Mouse (Mus musculus): ENCODE results near the gene Tbca. TPM values are rescaled to one million over a fixed set of nuclear protein-coding genes. Genes with fewer than 3 reads are reported as not detected.
A peak's percentile ranks its signal among the peaks of the same experiment; 100 is the strongest.

Gene Tbca
- polyA plus RNA-seq, 1 experiment from 2014 or later: 246 TPM

- Histone ChIP-seq H3K27me3 (0 out of 2 replicates have a peak, but pooled peaks cover under 1% of the 10 kb centered on the region), H3K9me3 (no peaks in the 10 kb centered on the region), H3K4me2 (replicated peaks) (no peak overlapping the region), H3K27ac (no peak overlapping the region), H3K36me3 (no peaks in the 10 kb centered on the region), H3K4me3 (no peak overlapping the region), H3K4me1 (no peaks in the 10 kb centered on the region), H3K9ac (no peak overlapping the region)
- 66% methylated on average over 8 of the region's 8 CpGs for WGBS
- no peak for ATAC-seq (ENCODE audit: insufficient number of reproducible peaks, insufficient read depth, low FRiP score, low TSS enrichment)
Measured at GRCm38 (mm10) chr13:94858016-94858575, 69.4 kb downstream of the Tbca start.

GRCm38 (mm10) chr13:94859256-94859655, 70.5 kb downstream of the Tbca start:
- no peak for ATAC-seq (ENCODE audit: insufficient number of reproducible peaks, insufficient read depth, low FRiP score, low TSS enrichment)
- Histone ChIP-seq H3K9ac (no peak overlapping the region), H3K27ac (no peak overlapping the region), H3K4me3 (no peak overlapping the region), H3K9me3 (no peaks in the 10 kb centered on the region), H3K36me3 (no peaks in the 10 kb centered on the region), H3K4me1 (no peaks in the 10 kb centered on the region), H3K27me3 (peaks cover 7% of the 10 kb centered on the region; the same call in 1 of the 2 replicates), H3K4me2 (replicated peaks) (no peak overlapping the region)
- 69% methylated on average over 8 of the region's 8 CpGs for WGBS

GRCm38 (mm10) chr13:94862491-94863230, 74.0 kb downstream of the Tbca start:
- Histone ChIP-seq H3K4me2 (replicated peaks) (no peak overlapping the region), H3K27me3 (peaks cover 34% of the 10 kb centered on the region), H3K27ac (no peak overlapping the region), H3K36me3 (no peaks in the 10 kb centered on the region), H3K9ac (no peak overlapping the region), H3K9me3 (no peaks in the 10 kb centered on the region), H3K4me1 (no peaks in the 10 kb centered on the region), H3K4me3 (no peak overlapping the region)
- WGBS: 74% methylated on average over 5 of the region's 5 CpGs
- ATAC-seq (ENCODE audit: insufficient number of reproducible peaks, insufficient read depth, low FRiP score, low TSS enrichment): no peak

- Histone ChIP-seq H3K27ac (no peak overlapping the region), H3K4me2 (replicated peaks) (no peak overlapping the region), H3K9me3 (no peaks in the 10 kb centered on the region), H3K4me1 (peaks cover 5% of the 10 kb centered on the region; the same call in 1 of the 2 replicates), H3K9ac (no peak overlapping the region), H3K4me3 (no peak overlapping the region), H3K27me3 (peaks cover 72% of the 10 kb centered on the region), H3K36me3 (no peaks in the 10 kb centered on the region)
- WGBS: 18% methylated on average over 2 of the region's 2 CpGs
- no peak for ATAC-seq (ENCODE audit: insufficient number of reproducible peaks, insufficient read depth, low FRiP score, low TSS enrichment)
Measured at GRCm38 (mm10) chr13:94866906-94867305, 78.2 kb downstream of the Tbca start.

- no peaks in the 10 kb centered on the region for H3K36me3 ChIP-seq
- H3K9me3 ChIP-seq: no peaks in the 10 kb centered on the region
- H3K27ac ChIP-seq: no peak overlapping the region
- no peak overlapping the region for H3K4me2 ChIP-seq (replicated peaks)
- peaks cover 77% of the 10 kb centered on the region for H3K27me3 ChIP-seq
- ATAC-seq (ENCODE audit: insufficient number of reproducible peaks, insufficient read depth, low FRiP score, low TSS enrichment): no peak
- 42% methylated on average over 4 of the region's 4 CpGs for WGBS
- no peak overlapping the region for H3K4me3 ChIP-seq
- H3K9ac ChIP-seq: no peak overlapping the region
- peaks cover 5% of the 10 kb centered on the region; the same call in 1 of the 2 replicates for H3K4me1 ChIP-seq
Measured at GRCm38 (mm10) chr13:94867772-94868171, 79.1 kb downstream of the Tbca start.

GRCm38 (mm10) chr13:94868478-94868950, 79.8 kb downstream of the Tbca start:
- ATAC-seq (ENCODE audit: insufficient number of reproducible peaks, insufficient read depth, low FRiP score, low TSS enrichment): peak; percentile 59
- peaks cover 6% of the 10 kb centered on the region; the same call in 1 of the 2 replicates for H3K4me1 ChIP-seq
- no peaks in the 10 kb centered on the region for H3K36me3 ChIP-seq
- no peak overlapping the region for H3K9ac ChIP-seq
- H3K4me2 ChIP-seq (replicated peaks): peak overlapping the region; percentile 54
- peak overlapping the region; percentile 31 for H3K4me3 ChIP-seq
- H3K27ac ChIP-seq: no peak overlapping the region
- H3K9me3 ChIP-seq: no peaks in the 10 kb centered on the region
- peaks cover 80% of the 10 kb centered on the region for H3K27me3 ChIP-seq
- under 1% methylated on average over 35 of the region's 35 CpGs for WGBS

- H3K9me3 ChIP-seq: no peaks in the 10 kb centered on the region
- H3K9ac ChIP-seq: no peak overlapping the region
- no peaks in the 10 kb centered on the region for H3K36me3 ChIP-seq
- no peak overlapping the region for H3K27ac ChIP-seq
- peaks cover 82% of the 10 kb centered on the region for H3K27me3 ChIP-seq
- H3K4me2 ChIP-seq (replicated peaks): peak overlapping the region; percentile 54
- no peak for ATAC-seq (ENCODE audit: insufficient number of reproducible peaks, insufficient read depth, low FRiP score, low TSS enrichment)
- WGBS: 2% methylated on average over 8 of the region's 8 CpGs
- H3K4me1 ChIP-seq: peaks cover 8% of the 10 kb centered on the region; the same call in 1 of the 2 replicates
- 0 out of 2 replicates have a peak overlapping the region, but pooled peaks have one; percentile 10 for H3K4me3 ChIP-seq
Measured at GRCm38 (mm10) chr13:94869541-94869940, 80.8 kb downstream of the Tbca start.

- peaks cover 10% of the 10 kb centered on the region for H3K4me1 ChIP-seq
- no peak for ATAC-seq (ENCODE audit: insufficient number of reproducible peaks, insufficient read depth, low FRiP score, low TSS enrichment)
- H3K36me3 ChIP-seq: no peaks in the 10 kb centered on the region
- no peak overlapping the region for H3K27ac ChIP-seq
- H3K9me3 ChIP-seq: no peaks in the 10 kb centered on the region
- no peak overlapping the region for H3K4me2 ChIP-seq (replicated peaks)
- H3K4me3 ChIP-seq: no peak overlapping the region
- WGBS: 3% methylated on average over 9 of the region's 9 CpGs
- H3K27me3 ChIP-seq: peaks cover 85% of the 10 kb centered on the region
- H3K9ac ChIP-seq: no peak overlapping the region
Measured at GRCm38 (mm10) chr13:94870071-94870460, 81.4 kb downstream of the Tbca start.

GRCm38 (mm10) chr13:94870461-94871186, 81.9 kb downstream of the Tbca start:
- ATAC-seq (ENCODE audit: insufficient number of reproducible peaks, insufficient read depth, low FRiP score, low TSS enrichment): no peak
- H3K27me3 ChIP-seq: peaks cover 88% of the 10 kb centered on the region
- H3K9me3 ChIP-seq: no peaks in the 10 kb centered on the region
- H3K9ac ChIP-seq: no peak overlapping the region
- no peak overlapping the region for H3K4me2 ChIP-seq (replicated peaks)
- 1% methylated on average over 21 of the region's 21 CpGs for WGBS
- peaks cover 13% of the 10 kb centered on the region for H3K4me1 ChIP-seq
- no peak overlapping the region for H3K4me3 ChIP-seq
- no peak overlapping the region for H3K27ac ChIP-seq
- no peaks in the 10 kb centered on the region for H3K36me3 ChIP-seq

GRCm38 (mm10) chr13:94871806-94872320, 83.2 kb downstream of the Tbca start:
- H3K4me1 ChIP-seq: peaks cover 13% of the 10 kb centered on the region
- H3K27ac ChIP-seq: no peak overlapping the region
- no peak overlapping the region for H3K9ac ChIP-seq
- 2% methylated on average over 7 of the region's 7 CpGs for WGBS
- no peak for ATAC-seq (ENCODE audit: insufficient number of reproducible peaks, insufficient read depth, low FRiP score, low TSS enrichment)
- no peak overlapping the region for H3K4me3 ChIP-seq
- H3K9me3 ChIP-seq: no peaks in the 10 kb centered on the region
- peaks cover 83% of the 10 kb centered on the region for H3K27me3 ChIP-seq
- no peaks in the 10 kb centered on the region for H3K36me3 ChIP-seq
- no peak overlapping the region for H3K4me2 ChIP-seq (replicated peaks)

GRCm38 (mm10) chr13:94872439-94872838, 83.7 kb downstream of the Tbca start:
- no peak overlapping the region for H3K4me3 ChIP-seq
- WGBS: under 1% methylated on average over 19 of the region's 19 CpGs
- no peaks in the 10 kb centered on the region for H3K9me3 ChIP-seq
- peaks cover 13% of the 10 kb centered on the region for H3K4me1 ChIP-seq
- H3K4me2 ChIP-seq (replicated peaks): no peak overlapping the region
- peaks cover 83% of the 10 kb centered on the region for H3K27me3 ChIP-seq
- H3K27ac ChIP-seq: no peak overlapping the region
- H3K9ac ChIP-seq: no peak overlapping the region
- no peak for ATAC-seq (ENCODE audit: insufficient number of reproducible peaks, insufficient read depth, low FRiP score, low TSS enrichment)
- H3K36me3 ChIP-seq: no peaks in the 10 kb centered on the region
